ENCODE assay signal across 15 mouse cellular contexts in genomic region chr13:11147268-11147667, GRCm38 (mm10).
DNase-seq lines count a peak whose midpoint lies in the region.
"Had no signal": no experiment of that assay in that cellular context is flagged by ENCODE, and none has a peak within 500 bp of the region (broad histone marks: within the 10 kb centered on the region; RNA-seq: fewer than 3 reads in every experiment).

No protein-coding gene starts in this region.

- DNase-seq in layer of hippocampus, adult 11-12 months (ENCODE audit: low spot score): peak; percentile 8
- no peak for DNase-seq in layer of hippocampus, postnatal 10 days (ENCODE audit: low spot score in 2 of 2)
- DNase-seq in right cerebral cortex, adult 2 months (ENCODE audit: low spot score in 2 of 2): peak; percentile 10 to 13
- no peak for DNase-seq in right cerebral cortex, postnatal 4 days
- DNase-seq in layer of hippocampus, adult 8-10 months (ENCODE audit: low spot score in 2 of 2): peak; percentile 4 to 32
- no peak for DNase-seq in heart, postnatal 4 days
- DNase-seq in cerebellum, adult 11-12 months: no peak
- DNase-seq: cerebellum, adult 9-10 months; heart, postnatal 14 days; kidney, adult 9 months; kidney, postnatal 25 days; left cerebral cortex, postnatal 4 days; liver; liver, postnatal 0 days; lung, postnatal 10 days had no signal

Comparison
In these comparisons a context has a peak if more than half of its experiments do, and no peak if none do; other contexts are left out.
1. DNase-seq: peak in layer of hippocampus, adult 11-12 months (single experiment), right cerebral cortex, adult 2 months (2 of 2) and layer of hippocampus, adult 8-10 months (2 of 2); none in layer of hippocampus, postnatal 10 days (0 of 2), right cerebral cortex, postnatal 4 days (single experiment), heart, postnatal 4 days (single experiment) and cerebellum, adult 11-12 months (single experiment).